Mouse (Mus musculus) G1E (cell line): ENCODE measurements around the gene Pank2. TPM values are rescaled to one million over a fixed set of nuclear protein-coding genes. Genes with fewer than 3 reads are reported as not detected.

Experiments
- ATAC-seq: 2 replicates; pipeline ENCODE4 v1.8.0; 2016; ENCODE audit warnings: mild to moderate bottlenecking; ENCODE audit not compliant: insufficient number of reproducible peaks, poor library complexity, low FRiP score, severe bottlenecking; ENCODE audit errors: extremely low read depth
- DNase-seq: peaks from one replicate; pipeline ENCODE4 v3.0.0; 2012; ENCODE audit warnings: low spot score
- H3K27me3 ChIP-seq: 2 replicates; pipeline ENCODE4 v1.6.1; 2012; ENCODE audit warnings: mild to moderate bottlenecking, low read length, inconsistent platforms; ENCODE audit not compliant: insufficient read depth
- H3K36me3 ChIP-seq: replicated peaks from 2 replicates; pipeline ENCODE3; 2012; ENCODE audit warnings: mild to moderate bottlenecking, inconsistent platforms
- H3K4me1 ChIP-seq: 2 replicates; pipeline ENCODE4 v1.6.1; 2012; ENCODE audit warnings: low read depth, low read length, inconsistent platforms, mixed read lengths; ENCODE audit not compliant: insufficient read depth
- H3K4me3 ChIP-seq: 2 replicates; pipeline ENCODE4 v1.5.1; 2012; ENCODE audit warnings: low read depth, mild to moderate bottlenecking, inconsistent platforms, low read length, moderate library complexity, mixed read lengths
- H3K9me3 ChIP-seq: replicated peaks from 2 replicates; pipeline ENCODE4 v1.6.1; 2012; ENCODE audit warnings: inconsistent platforms
- CTCF ChIP-seq: IDR thresholded peaks from 2 replicates; pipeline ENCODE4 v1.5.1; 2012; ENCODE audit warnings: low read depth, low read length, inconsistent platforms, mixed read lengths
- GATA1 ChIP-seq: IDR thresholded peaks from 2 replicates; pipeline ENCODE4 v1.6.1; 2012; ENCODE audit warnings: borderline replicate concordance, low read length, inconsistent platforms, mixed read lengths
- GATA2 ChIP-seq: IDR thresholded peaks from 2 replicates; pipeline ENCODE4 v1.6.1; 2012; ENCODE audit warnings: low read depth, low read length, inconsistent platforms, borderline replicate concordance
- POLR2AphosphoS5 ChIP-seq: IDR thresholded peaks from 2 replicates; pipeline ENCODE4 v1.6.1; 2012; ENCODE audit warnings: low read depth, low read length, inconsistent platforms; ENCODE audit not compliant: insufficient replicate concordance
- TAL1 ChIP-seq: conservative IDR thresholded peaks from 2 replicates; pipeline ENCODE4 v1.6.1; 2012; ENCODE audit warnings: low read depth, low read length, inconsistent platforms, mixed read lengths
- polyA plus RNA-seq: library from polyadenylated mRNA; stranded (reverse); fragments of >175 nt; gene quantifications from 2 replicates; pipeline ENCODE4 v1.2.3, GENCODE M21; 2012
- total RNA-seq, 2 experiments: library from RNA; stranded (forward) in 1 of 2; stranded (reverse) in 1 of 2; fragments of 200-1000 nt in 1 of 2; fragments of >200 nt in 1 of 2; fragmentation: Nextera tagmentation in 1 of 2; gene quantifications; 2 replicates each; pipeline ENCODE4 v1.2.3; 2014 to 2017

Pank2 gene
- total and polyA plus RNA-seq, 3 experiments = 14.9 to 101 (median 53.3) TPM

- Histone ChIP-seq H3K4me3 (no peak overlapping the region), H3K9me3 (no peaks in the 10 kb centered on the region), H3K36me3 (no peaks in the 10 kb centered on the region), H3K4me1 (peaks cover 42% of the 10 kb centered on the region), H3K27me3 (no peaks in the 10 kb centered on the region)
- DNase-seq (no peak), ATAC-seq (no peak)
- TF ChIP-seq CTCF = no peak
- no peak for TF ChIP-seq GATA1
- TF ChIP-seq POLR2AphosphoS5 = no peak
- no peak for TF ChIP-seq GATA2
- TF ChIP-seq TAL1 = no peak
Measured at GRCm38 (mm10) chr2:131258693-131259092, 3.6 kb upstream of the Pank2 start.

DNA sequence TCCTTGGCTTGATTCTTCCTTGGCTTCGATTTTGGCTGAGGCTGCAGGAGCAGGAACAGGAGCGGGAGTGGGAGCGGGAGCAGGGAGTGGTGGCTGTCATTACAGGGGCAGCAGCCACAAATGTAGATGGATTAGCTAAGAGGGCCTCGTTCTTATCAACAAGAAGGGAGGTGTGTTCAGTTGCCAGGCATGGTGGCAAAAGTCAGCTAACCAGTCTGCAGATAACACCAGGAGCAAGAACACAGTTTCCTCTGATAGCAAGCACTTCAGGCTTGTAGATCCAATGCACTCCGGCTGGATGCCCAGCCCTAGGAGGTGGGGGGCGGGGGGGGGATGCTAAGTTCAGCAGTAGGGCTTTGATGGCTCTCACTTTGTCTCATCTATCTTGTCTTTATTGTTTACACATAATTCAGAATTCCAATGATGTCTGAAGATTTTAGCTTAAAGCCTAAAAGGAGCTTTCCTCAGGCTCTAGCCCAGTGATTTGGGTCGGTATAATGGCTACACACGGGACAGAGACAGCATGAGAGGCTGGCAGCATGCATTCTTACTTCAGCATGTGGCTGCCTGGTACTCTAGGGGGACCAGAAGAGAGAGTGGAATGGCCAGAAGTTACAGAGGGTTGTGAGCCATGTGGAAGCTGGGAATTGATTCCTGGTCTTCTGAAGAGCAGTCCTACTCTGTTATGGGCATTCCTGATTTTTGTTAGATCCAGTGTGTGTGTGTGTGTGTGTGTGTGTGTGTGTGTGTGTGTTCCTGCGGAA lies 1.6 kb upstream of the Pank2 start:
- no peak for ATAC-seq
- Histone ChIP-seq H3K9me3 (no peaks in the 10 kb centered on the region), H3K4me1 (peaks cover 44% of the 10 kb centered on the region), H3K27me3 (no peaks in the 10 kb centered on the region), H3K36me3 (peaks cover 14% of the 10 kb centered on the region), H3K4me3 (no peak overlapping the region)
- TF ChIP-seq CTCF (no peak), GATA1 (no peak), TAL1 (no peak), GATA2 (no peak), POLR2AphosphoS5 (no peak)
- DNase-seq = no peak

DNA sequence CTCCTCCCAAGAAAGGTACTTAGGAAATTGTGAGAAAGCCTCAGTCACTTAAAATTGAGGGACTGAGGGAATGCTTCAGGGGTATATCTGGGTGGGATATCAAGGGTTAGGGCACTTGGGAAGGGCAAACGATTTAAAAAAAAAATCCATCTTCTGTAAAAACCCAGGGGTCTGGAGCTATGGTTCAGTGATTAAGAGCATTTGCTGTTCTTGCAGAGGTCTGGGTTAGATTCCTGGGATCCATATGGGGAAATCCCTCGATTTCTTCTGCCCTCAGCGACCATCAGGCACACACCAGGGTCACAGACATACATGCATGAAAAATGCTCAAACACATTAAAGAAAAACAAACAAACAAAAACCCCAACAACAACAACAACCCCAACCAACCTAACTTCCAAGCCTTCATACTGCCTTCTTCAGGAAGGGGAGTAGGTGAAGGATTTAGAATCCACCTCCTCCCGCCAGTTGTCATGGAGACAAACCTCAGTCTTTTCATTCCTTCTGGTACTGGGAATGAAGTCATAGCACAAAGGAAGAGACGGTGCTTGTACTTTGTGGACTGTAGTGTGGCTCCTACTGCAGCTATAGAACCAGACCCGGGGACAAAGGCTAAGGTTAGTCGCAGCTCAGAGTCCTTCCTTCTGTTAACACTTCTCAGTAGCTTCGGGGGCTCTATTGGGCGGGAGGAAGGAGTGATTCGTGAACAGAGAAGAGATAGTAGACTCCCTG lies 648 bp upstream of the Pank2 start:
- Histone ChIP-seq H3K36me3 (peaks cover 17% of the 10 kb centered on the region), H3K4me1 (peaks cover 43% of the 10 kb centered on the region), H3K4me3 (peak overlapping the region; percentile 84), H3K9me3 (no peaks in the 10 kb centered on the region), H3K27me3 (no peaks in the 10 kb centered on the region)
- TF ChIP-seq GATA1 = no peak
- no peak for TF ChIP-seq TAL1
- no peak for TF ChIP-seq CTCF
- TF ChIP-seq POLR2AphosphoS5 = no peak
- TF ChIP-seq GATA2 = no peak
- DNase-seq (no peak), ATAC-seq (0 out of 2 replicates have a peak, but pooled peaks have one; percentile 2)

GRCm38 (mm10) chr2:131262680-131263670 lies 680 bp downstream of the Pank2 start:
- no peak for TF ChIP-seq CTCF
- no peak for TF ChIP-seq GATA2
- H3K36me3 ChIP-seq = peaks cover 27% of the 10 kb centered on the region
- ATAC-seq (0 out of 2 replicates have a peak, but pooled peaks have one; percentile 31), DNase-seq (peak; percentile 73)
- H3K4me3 ChIP-seq = peak overlapping the region; percentile 84
- H3K9me3 ChIP-seq = no peaks in the 10 kb centered on the region
- peaks cover 38% of the 10 kb centered on the region for H3K4me1 ChIP-seq
- H3K27me3 ChIP-seq = no peaks in the 10 kb centered on the region

- no peak for DNase-seq
- no peak for ATAC-seq
Measured at GRCm38 (mm10) chr2:131264027-131264426, 1.7 kb downstream of the Pank2 start.

More at GRCm38 (mm10) chr2:131264027-131264426, 1.7 kb downstream of the Pank2 start:
- peaks cover 38% of the 10 kb centered on the region for H3K4me1 ChIP-seq
- TF ChIP-seq GATA1 (no peak), TAL1 (no peak), CTCF (no peak), GATA2 (no peak), POLR2AphosphoS5 (no peak)
- peaks cover 34% of the 10 kb centered on the region for H3K36me3 ChIP-seq
- H3K4me3 ChIP-seq = peak overlapping the region; percentile 59; the same call in 1 of the 2 replicates
- no peaks in the 10 kb centered on the region for H3K27me3 ChIP-seq
- no peaks in the 10 kb centered on the region for H3K9me3 ChIP-seq
